Mouse (Mus musculus): ENCODE results near the gene Myo1d. TPM values are rescaled to one million over a fixed set of nuclear protein-coding genes. Genes with fewer than 3 reads are reported as not detected.

Gene Myo1d
- polyA plus RNA-seq, 1 experiment from 2014 or later = 50.1 TPM

DNA sequence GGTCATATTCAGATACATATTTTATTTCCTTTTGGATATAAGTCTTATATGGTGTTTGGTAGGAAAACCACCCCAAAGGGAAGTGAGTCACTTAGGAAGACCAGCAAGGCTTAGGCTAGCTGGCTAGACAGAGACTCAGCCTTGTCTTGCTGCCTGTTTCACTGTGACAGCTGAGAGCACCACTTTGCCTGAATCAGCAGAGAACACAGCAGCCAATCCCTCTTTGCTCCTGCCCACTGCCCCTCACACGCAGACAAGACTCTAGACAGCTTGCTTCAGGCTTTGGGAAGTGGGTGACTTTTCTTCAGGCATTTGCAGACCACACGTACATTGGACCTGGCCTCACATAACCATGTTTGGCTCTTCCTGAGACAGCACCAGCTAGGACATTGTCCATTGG is 258.7 kb downstream of the Myo1d start:
- 70% methylated on average over 2 of the region's 2 CpGs for WGBS
- no peaks in the 10 kb centered on the region for H3K9me3 ChIP-seq (ENCODE audit: control insufficient read depth, low read length)
- no peak for ATAC-seq (replicated peaks; ENCODE audit: low FRiP score, low TSS enrichment, low read depth)
- no peaks in the 10 kb centered on the region for H3K36me3 ChIP-seq (ENCODE audit: control insufficient read depth, insufficient read depth, low read length)
- no peak overlapping the region for H3K9ac ChIP-seq (ENCODE audit: low read length)
- H3K4me2 ChIP-seq (ENCODE audit: low read length) = no peak overlapping the region
- no peaks in the 10 kb centered on the region for H3K4me1 ChIP-seq (replicated peaks; ENCODE audit: control insufficient read depth, insufficient read depth, low read length)
- no peak overlapping the region for H3K4me3 ChIP-seq (ENCODE audit: low read depth, low read length)
- H3K27ac ChIP-seq (ENCODE audit: low read depth) = no peak overlapping the region
- no peaks in the 10 kb centered on the region for H3K27me3 ChIP-seq (replicated peaks; ENCODE audit: control insufficient read depth, insufficient read depth, low read length)
- no peak for DNase-seq (ENCODE audit: low spot score)

DNA sequence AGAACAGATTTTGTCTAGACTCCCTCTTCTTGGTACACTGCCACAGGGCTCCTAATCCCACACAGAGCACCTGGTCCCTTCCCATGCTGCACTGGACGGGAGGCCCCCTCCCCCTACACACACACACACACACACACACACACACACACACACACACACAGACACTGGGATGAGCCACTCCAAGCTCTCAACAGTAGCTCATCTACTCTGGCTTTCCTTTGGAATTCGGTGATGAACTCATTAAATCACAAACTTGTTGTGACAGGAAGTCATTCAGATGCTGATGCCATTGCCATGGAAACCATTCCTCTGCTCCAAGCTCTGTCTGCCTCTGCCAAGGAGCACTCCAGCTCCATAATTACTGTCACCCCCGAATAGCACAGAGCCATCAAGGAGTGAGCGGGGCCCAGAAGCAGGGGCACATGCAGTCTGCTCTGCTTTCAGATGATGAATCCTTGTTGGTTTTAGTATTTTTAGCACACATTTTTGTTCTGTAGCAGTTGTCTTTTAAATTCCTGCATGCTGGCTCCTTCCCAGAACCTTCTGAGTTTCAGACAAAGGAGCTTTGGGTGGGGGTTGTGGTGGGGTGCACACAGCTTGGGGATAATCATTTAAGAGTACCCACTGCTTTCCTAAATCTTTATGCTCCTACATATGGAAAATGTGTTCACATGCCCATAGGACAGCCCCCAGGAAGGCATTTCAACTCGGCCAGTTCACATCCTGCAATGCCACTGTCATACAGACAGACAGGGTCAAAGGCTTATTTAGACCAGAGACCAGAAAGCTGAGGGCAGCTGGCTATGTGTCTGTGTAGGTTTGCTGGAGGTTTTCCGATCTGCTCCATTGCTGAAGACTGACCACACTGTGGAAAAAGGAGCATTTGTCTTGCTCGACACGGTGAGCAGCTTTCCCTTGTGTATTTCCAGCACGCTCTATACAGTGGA is 261.1 kb downstream of the Myo1d start:
- Histone ChIP-seq H3K9ac (ENCODE audit: low read length) (no peak overlapping the region), H3K9me3 (ENCODE audit: control insufficient read depth, low read length) (no peaks in the 10 kb centered on the region), H3K36me3 (ENCODE audit: control insufficient read depth, insufficient read depth, low read length) (no peaks in the 10 kb centered on the region), H3K4me1 (replicated peaks; ENCODE audit: control insufficient read depth, insufficient read depth, low read length) (no peaks in the 10 kb centered on the region), H3K4me2 (ENCODE audit: low read length) (no peak overlapping the region), H3K27me3 (replicated peaks; ENCODE audit: control insufficient read depth, insufficient read depth, low read length) (no peaks in the 10 kb centered on the region), H3K4me3 (ENCODE audit: low read depth, low read length) (no peak overlapping the region), H3K27ac (ENCODE audit: low read depth) (no peak overlapping the region)
- ATAC-seq (replicated peaks; ENCODE audit: low FRiP score, low TSS enrichment, low read depth) = no peak
- WGBS = 40% methylated on average over 9 of the region's 9 CpGs
- no peak for DNase-seq (ENCODE audit: low spot score)

DNA sequence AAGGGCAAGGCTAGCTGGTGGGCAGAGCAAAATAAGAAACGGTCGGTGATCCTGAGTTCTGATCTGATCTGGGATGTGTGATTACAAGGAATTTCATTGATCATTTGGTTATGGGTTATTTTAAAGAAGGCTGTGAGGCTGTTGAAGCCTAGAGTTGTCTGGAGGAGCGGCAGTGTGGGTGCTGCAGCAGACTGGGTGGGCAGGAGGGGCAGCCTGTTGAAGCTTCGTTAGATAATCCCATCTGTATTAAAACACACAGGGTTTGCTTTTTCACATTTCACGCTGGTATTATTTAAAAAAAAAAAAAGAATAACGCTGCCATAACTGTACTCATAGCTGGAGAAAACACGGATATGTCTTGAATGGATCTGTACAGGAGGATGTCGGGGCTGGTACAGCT is 263.9 kb downstream of the Myo1d start:
- WGBS = 84% methylated on average over 8 of the region's 8 CpGs

DNA sequence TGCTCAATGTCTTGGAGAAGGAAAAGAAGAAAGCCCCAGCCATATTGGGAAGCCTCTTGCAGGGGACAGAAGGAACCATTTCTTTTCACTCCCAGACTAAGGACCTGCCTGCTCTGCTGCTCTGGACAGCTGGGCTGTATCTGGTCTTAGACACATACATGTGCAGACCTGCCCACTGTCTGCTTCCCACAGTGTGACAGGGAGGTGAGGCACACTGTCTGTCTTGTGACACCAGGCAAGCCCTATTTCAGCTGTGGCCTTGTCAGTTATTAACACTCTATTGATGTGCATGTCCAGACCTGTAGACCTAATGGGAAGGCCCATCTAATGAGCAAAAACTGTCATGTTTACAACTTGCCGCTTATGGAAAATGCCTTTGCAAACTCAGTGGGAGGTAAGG is 264.5 kb downstream of the Myo1d start:
- Histone ChIP-seq H3K4me3 (ENCODE audit: low read depth, low read length) (no peak overlapping the region), H3K9me3 (ENCODE audit: control insufficient read depth, low read length) (no peaks in the 10 kb centered on the region), H3K4me1 (replicated peaks; ENCODE audit: control insufficient read depth, insufficient read depth, low read length) (no peaks in the 10 kb centered on the region), H3K27ac (ENCODE audit: low read depth) (no peak overlapping the region), H3K9ac (ENCODE audit: low read length) (no peak overlapping the region), H3K4me2 (ENCODE audit: low read length) (no peak overlapping the region), H3K27me3 (replicated peaks; ENCODE audit: control insufficient read depth, insufficient read depth, low read length) (no peaks in the 10 kb centered on the region), H3K36me3 (ENCODE audit: control insufficient read depth, insufficient read depth, low read length) (no peaks in the 10 kb centered on the region)
- no peak for ATAC-seq (replicated peaks; ENCODE audit: low FRiP score, low TSS enrichment, low read depth)
- no peak for DNase-seq (ENCODE audit: low spot score)
- WGBS = 64% methylated on average over 1 of the region's 1 CpGs

More for the DNA sequence above, 263.9 kb downstream of the Myo1d start:
- no peak for ATAC-seq (replicated peaks; ENCODE audit: low FRiP score, low TSS enrichment, low read depth)
- Histone ChIP-seq H3K9me3 (ENCODE audit: control insufficient read depth, low read length) (no peaks in the 10 kb centered on the region), H3K4me2 (ENCODE audit: low read length) (no peak overlapping the region), H3K9ac (ENCODE audit: low read length) (no peak overlapping the region), H3K4me3 (ENCODE audit: low read depth, low read length) (no peak overlapping the region), H3K27ac (ENCODE audit: low read depth) (no peak overlapping the region), H3K36me3 (ENCODE audit: control insufficient read depth, insufficient read depth, low read length) (no peaks in the 10 kb centered on the region), H3K27me3 (replicated peaks; ENCODE audit: control insufficient read depth, insufficient read depth, low read length) (no peaks in the 10 kb centered on the region), H3K4me1 (replicated peaks; ENCODE audit: control insufficient read depth, insufficient read depth, low read length) (no peaks in the 10 kb centered on the region)
- DNase-seq (ENCODE audit: low spot score) = no peak

DNA sequence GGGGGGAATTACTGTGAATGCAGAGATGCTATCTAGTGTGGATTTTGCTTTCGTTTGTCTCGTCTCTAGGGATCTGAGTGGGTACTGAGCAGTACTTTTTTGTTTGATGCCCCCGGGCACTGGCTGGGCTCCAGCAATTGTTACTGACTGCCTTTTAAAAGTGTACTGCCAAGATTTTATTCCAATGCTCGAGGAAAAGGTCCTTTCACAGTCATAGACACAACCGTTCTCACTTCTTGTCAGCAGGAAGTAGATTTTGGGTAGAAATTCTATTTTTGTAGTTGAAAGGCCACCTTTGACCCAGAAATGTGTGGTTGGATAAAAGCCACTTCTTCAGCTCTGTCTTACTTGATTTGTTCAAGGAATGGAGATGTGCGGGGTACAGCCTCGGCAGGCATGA is 266.0 kb downstream of the Myo1d start:
- Histone ChIP-seq H3K4me1 (replicated peaks; ENCODE audit: control insufficient read depth, insufficient read depth, low read length) (peaks cover under 1% of the 10 kb centered on the region; the same call in 1 of the 2 replicates), H3K27ac (ENCODE audit: low read depth) (no peak overlapping the region), H3K9me3 (ENCODE audit: control insufficient read depth, low read length) (no peaks in the 10 kb centered on the region), H3K9ac (ENCODE audit: low read length) (no peak overlapping the region), H3K36me3 (ENCODE audit: control insufficient read depth, insufficient read depth, low read length) (no peaks in the 10 kb centered on the region), H3K4me3 (ENCODE audit: low read depth, low read length) (no peak overlapping the region), H3K27me3 (replicated peaks; ENCODE audit: control insufficient read depth, insufficient read depth, low read length) (no peaks in the 10 kb centered on the region), H3K4me2 (ENCODE audit: low read length) (no peak overlapping the region)
- DNase-seq (ENCODE audit: low spot score) (no peak), ATAC-seq (replicated peaks; ENCODE audit: low FRiP score, low TSS enrichment, low read depth) (no peak)
- WGBS = 75% methylated on average over 7 of the region's 7 CpGs

DNA sequence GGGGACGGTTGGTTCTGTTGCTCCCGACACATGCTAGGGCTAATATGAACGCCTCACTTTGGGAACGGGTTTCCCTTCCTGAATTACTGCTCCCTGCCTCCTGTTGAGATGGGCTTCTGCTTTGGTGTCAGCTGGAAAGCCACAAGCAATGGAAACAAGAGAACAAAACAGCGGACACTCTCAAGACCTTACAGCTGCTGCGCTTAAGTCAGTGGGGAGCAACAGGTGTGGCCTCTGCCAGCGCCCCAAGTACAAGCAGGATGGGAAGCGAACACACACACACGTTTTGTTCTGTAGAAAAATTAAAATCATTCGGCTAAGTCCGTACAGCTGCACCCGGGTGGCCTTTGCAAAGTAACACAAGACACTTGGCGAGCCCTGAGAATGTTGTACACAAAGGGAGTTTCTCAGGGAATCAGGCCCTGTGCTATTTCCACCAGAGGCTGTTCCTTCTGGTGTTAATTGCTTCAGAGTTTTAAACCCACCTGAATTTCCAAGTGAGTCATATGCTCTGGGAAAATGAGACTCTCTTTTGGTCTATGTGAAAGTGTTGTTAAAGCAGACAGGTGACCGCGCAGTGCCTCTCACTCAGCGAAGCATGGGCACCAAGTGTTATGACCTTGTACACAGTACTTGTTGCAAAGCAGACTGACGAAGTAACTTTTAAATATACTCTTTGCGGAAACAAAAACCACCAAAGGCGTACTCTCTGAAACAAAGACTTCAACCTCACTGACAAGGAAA is 267.3 kb downstream of the Myo1d start:
- 75% methylated on average over 19 of the region's 19 CpGs for WGBS
- Histone ChIP-seq H3K27ac (ENCODE audit: low read depth) (no peak overlapping the region), H3K9ac (ENCODE audit: low read length) (no peak overlapping the region), H3K4me2 (ENCODE audit: low read length) (no peak overlapping the region), H3K9me3 (ENCODE audit: control insufficient read depth, low read length) (no peaks in the 10 kb centered on the region), H3K4me3 (ENCODE audit: low read depth, low read length) (no peak overlapping the region), H3K4me1 (replicated peaks; ENCODE audit: control insufficient read depth, insufficient read depth, low read length) (peaks cover 4% of the 10 kb centered on the region; the same call in 1 of the 2 replicates), H3K27me3 (replicated peaks; ENCODE audit: control insufficient read depth, insufficient read depth, low read length) (no peaks in the 10 kb centered on the region), H3K36me3 (ENCODE audit: control insufficient read depth, insufficient read depth, low read length) (no peaks in the 10 kb centered on the region)
- DNase-seq (ENCODE audit: low spot score) (no peak), ATAC-seq (replicated peaks; ENCODE audit: low FRiP score, low TSS enrichment, low read depth) (no peak)

DNA sequence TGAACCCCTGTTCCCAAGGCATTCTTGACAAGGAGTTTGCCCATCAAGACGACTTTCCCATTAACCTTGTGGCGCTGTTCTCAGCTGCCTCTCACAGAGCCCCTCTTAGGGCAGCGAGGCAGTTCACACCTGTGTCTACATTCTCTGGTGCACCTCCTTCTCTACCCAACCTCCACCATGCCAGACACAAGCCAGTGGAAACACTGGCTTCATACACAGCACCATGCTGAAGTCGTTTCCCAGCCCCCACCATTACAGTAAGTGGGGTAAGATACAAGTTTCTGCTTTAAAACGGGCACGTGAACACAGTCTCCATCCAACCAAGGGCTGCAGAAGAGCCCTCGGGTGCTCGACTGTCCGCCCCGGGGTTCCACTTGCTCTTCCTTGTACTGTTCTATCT is 269.7 kb downstream of the Myo1d start:
- H3K9ac ChIP-seq (ENCODE audit: low read length) = no peak overlapping the region
- no peak for DNase-seq (ENCODE audit: low spot score)
- no peaks in the 10 kb centered on the region for H3K36me3 ChIP-seq (ENCODE audit: control insufficient read depth, insufficient read depth, low read length)
- H3K4me3 ChIP-seq (ENCODE audit: low read depth, low read length) = no peak overlapping the region
- H3K4me1 ChIP-seq (replicated peaks; ENCODE audit: control insufficient read depth, insufficient read depth, low read length) = peaks cover 4% of the 10 kb centered on the region; the same call in 1 of the 2 replicates
- no peaks in the 10 kb centered on the region for H3K9me3 ChIP-seq (ENCODE audit: control insufficient read depth, low read length)
- no peak overlapping the region for H3K4me2 ChIP-seq (ENCODE audit: low read length)
- H3K27ac ChIP-seq (ENCODE audit: low read depth) = no peak overlapping the region
- WGBS = 87% methylated on average over 10 of the region's 10 CpGs
- H3K27me3 ChIP-seq (replicated peaks; ENCODE audit: control insufficient read depth, insufficient read depth, low read length) = no peaks in the 10 kb centered on the region
- no peak for ATAC-seq (replicated peaks; ENCODE audit: low FRiP score, low TSS enrichment, low read depth)

DNA sequence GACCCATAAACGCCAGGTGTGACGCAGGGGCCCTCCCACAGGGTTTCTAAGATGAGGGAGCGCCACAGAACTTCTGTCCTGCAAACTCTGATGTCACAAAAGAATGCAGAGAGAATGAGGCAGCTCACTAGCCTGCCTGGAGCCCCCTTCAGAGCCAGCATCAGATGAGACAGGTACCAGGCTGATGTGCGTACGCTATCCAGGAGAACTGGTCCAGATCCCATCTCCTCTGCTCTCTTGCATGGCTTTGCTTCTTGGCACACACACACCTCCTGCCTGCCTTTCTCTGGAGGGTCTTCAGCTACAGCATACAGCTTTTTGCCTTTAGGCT is 270.7 kb downstream of the Myo1d start:
- no peak overlapping the region for H3K4me2 ChIP-seq (ENCODE audit: low read length)
- H3K4me3 ChIP-seq (ENCODE audit: low read depth, low read length) = no peak overlapping the region
- H3K27ac ChIP-seq (ENCODE audit: low read depth) = no peak overlapping the region
- ATAC-seq (replicated peaks; ENCODE audit: low FRiP score, low TSS enrichment, low read depth) (no peak), DNase-seq (ENCODE audit: low spot score) (no peak)
- no peaks in the 10 kb centered on the region for H3K36me3 ChIP-seq (ENCODE audit: control insufficient read depth, insufficient read depth, low read length)
- no peaks in the 10 kb centered on the region for H3K27me3 ChIP-seq (replicated peaks; ENCODE audit: control insufficient read depth, insufficient read depth, low read length)
- peaks cover 11% of the 10 kb centered on the region; the same call in 1 of the 2 replicates for H3K4me1 ChIP-seq (replicated peaks; ENCODE audit: control insufficient read depth, insufficient read depth, low read length)
- no peak overlapping the region for H3K9ac ChIP-seq (ENCODE audit: low read length)
- H3K9me3 ChIP-seq (ENCODE audit: control insufficient read depth, low read length) = no peaks in the 10 kb centered on the region
- WGBS = 70% methylated on average over 5 of the region's 5 CpGs

All from intestine, embryonic 14.5 days (tissue).